Mouse (Mus musculus) lung, postnatal 36 days (tissue): ENCODE data around the gene Abcb1a.

Experiments used
- DNase-seq: peaks from one replicate; pipeline ENCODE4 v3.0.0; 2022; ENCODE audit warnings: mixed read lengths

The Abcb1a gene

DNA sequence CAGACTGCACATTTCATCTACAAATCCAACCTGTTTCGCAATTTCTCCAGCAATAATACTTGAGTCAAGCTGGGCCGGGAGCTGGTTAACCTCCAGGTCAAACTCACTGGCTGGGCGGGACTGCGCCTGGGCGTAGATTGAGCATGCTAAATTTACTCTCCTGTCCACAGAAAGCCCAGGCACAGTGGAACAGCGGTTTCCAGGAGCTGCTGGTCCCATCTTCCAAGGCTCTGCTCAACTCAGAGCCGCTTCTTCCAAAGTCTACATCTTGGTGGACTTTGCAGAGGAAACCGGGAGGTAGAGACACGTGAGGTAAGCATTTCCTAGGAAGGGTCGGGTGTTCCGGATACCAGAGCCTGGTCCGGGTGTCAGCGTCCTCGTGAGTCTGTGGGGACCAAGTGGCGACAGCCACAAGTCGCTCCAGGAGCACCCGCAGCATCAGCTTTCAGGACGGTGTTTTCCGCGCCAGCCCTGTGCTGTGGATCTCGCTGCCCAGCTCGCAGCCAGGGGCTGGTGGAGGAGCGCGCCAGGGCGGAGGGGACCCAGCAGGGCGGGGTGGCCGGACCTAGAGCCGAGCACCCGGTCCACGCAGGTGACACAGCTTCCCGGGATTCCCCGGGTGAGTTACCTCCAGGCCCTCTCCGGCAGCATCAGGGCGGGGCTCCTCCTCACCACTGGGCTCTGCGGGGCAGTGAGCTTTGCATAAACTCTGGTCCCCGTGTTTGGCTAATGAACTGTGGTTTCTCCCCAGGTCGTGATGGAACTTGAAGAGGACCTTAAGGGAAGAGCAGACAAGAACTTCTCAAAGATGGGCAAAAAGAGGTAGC is at the start of gene Abcb1a:
Gene Abcb1a, plus strand, starts transcription at position 167 of the 827 bp plus-strand sequence.
- peak; percentile 67 for DNase-seq

DNA sequence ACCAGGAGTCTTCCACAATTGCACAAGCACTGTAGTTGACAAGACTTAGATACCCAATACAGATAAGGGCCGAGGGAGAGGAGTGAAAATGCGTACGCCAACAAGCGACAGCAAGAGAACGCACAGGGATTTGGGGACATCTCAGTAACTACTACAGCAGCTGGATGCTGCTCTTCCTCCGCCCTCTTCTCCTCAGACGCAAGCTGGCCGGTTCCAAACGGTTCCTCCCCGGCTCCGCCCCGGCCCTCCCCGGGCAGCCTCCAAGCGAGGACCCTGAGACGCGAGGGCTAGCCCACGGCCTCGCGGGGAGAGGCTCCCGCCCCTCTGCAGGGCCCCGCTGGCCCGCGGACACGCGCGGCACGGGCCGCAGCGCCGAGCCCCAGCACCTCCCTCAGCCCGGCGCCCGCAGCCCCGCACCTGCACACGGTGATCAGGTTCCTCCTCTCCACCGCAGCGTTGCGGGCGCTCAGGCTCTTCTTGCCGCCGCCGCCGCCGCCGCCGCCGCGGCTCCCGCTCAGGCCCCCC is 37.7 kb upstream of the Abcb1a start:
- DNase-seq, result peak; percentile 27

DNA sequence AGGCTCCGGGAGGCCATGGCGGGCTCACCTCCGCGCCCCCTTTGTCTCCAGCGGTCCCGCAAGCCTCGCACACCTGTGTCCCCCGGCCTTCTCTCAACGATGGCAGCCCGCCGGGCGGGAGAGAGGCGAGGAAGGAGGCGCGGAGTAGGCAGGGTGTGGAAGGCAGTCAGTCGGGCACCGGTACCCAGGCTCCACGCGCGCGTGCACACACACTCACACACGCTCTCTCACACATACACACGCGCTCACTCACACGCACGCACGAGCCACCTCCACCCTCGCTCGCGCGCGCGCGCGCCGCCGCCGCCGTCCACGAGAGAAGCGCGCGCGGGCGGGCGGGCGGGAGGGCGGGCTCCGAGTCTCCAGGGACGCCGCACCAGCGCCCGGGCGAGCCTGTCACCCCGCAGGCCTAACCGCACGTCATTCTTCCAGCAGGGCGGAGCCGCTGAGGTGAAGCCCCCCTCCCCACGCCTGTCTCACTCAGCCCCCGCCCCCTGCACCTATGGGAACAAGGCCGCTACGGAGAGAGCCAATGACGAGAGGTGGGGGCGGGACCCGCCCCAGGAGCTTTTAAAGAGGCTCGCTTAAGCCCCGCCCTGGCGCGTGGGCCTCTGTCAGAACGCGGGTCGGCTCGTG is 37.2 kb upstream of the Abcb1a start, which contains the start of gene Rundc3b:
Gene Rundc3b, minus strand, starts transcription at position 357 of the 636 bp plus-strand sequence.
- DNase-seq, result peak; percentile 95

DNA sequence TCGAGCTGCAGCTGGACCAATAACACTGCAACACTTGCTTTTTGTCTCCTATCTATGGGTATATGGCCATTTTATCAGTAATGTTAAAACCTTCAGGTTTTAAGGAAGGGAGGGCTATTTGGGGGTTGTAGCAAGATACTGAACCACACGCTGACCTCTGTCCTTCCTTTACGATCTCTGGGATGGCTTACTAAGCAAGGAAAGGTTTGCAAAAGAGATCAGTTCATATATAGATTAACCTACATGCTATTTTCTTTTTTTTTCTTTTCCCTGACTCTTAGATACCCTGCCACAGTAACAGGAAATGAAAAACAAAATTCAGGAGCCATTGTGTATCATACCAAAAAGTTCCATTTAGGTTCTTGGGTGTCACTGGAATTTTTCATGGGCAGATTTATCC is 27.0 kb upstream of the Abcb1a start:
- DNase-seq, result no peak

DNA sequence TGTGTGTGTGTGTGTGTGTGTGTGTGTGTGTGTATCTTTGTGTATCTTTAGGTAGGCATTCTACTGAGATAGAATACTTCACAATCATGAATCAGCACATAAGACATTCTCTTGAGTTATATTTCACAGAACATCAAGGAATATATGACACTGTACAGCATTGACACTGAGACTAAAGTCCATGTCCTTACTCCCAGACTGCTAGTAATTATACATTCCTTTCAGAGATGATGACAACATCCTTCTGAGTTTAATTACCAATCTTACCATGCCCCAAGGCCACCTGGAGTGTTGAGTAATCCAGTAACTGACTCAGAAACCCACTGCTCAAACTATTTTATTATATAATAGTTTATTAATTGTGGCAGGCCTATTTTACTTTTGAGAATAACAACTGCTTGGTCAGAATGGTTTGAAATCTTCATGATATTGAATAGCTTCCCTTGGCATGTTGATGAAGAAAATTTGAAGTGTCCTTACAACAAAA is 25.3 kb upstream of the Abcb1a start:
- no peak for DNase-seq

DNA sequence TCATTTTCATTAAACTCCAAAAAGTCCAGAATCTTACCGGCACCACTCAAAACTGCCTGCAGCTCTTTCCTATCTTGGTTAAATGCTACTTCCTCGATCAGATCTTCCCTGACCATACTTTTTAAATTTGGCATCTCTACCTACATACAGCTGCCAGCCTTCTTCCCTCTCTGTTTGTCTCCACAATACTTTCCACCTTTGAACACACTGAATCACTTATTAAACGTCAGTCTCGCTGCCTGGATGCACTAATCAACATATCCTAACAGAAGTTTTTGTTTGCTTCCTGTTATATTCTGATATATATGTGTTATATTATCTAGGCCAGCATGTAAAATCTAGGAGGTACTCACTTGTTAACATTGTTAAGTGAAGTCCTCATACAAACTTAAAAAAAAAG is 11.6 kb upstream of the Abcb1a start:
- DNase-seq, result no peak

DNA sequence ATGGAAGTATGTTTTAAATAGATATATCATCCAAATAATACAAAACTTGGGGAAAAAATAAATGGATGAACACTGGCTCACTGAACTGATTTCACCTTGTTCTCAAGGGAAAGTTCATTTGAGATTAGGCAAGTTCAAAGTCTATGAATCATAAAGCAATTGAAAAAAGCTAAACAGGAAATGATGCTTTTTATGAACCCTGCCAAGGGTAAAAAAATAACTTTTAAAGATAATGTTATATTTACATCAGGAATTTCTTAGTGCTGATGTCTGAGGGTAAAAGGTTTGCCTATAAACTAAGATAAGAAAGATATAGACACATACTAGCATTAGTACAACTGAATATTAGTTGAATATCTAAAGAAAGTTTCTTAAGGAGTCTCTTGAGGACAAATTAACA is 11.1 kb upstream of the Abcb1a start:
- no peak for DNase-seq

DNA sequence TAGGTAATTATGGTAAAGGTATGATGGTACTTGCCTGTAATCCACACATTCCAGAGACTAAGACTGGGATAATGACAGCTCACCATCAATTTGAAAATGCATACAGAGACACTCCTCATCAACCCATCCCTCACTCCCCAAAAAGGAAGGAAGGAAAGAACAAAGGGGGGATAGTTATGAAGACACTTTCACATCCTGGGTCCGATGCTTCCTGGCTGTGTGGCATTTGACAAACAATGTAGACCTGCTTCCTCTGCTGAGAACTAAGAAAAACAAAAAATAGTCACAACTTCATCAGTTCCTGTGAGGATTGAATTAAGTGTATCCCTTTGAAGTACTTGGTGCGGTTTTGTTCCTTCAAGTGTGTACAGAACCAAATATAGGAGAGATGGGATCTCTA is 7.8 kb upstream of the Abcb1a start:
- no peak for DNase-seq

DNA sequence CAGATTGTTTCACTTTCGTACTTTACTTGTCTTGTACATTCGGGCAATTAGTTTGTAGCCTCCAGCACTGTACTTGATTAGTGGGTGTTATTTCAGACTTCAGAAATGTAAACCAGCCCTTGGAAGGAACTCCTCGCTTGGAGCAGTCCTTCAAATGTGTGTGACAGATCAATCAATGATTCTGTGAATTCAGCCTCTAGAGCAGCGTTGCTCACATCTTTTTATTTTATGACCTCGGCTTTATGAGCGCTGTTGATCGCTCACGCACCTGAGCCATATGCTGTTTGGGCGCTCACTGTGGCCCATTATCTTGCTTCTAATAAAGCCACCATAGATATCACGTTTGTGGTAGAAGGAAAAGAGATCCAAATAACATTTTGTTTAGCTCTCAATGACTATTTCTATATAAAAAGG is 868 bp downstream of the Abcb1a start:
- no peak for DNase-seq

DNA sequence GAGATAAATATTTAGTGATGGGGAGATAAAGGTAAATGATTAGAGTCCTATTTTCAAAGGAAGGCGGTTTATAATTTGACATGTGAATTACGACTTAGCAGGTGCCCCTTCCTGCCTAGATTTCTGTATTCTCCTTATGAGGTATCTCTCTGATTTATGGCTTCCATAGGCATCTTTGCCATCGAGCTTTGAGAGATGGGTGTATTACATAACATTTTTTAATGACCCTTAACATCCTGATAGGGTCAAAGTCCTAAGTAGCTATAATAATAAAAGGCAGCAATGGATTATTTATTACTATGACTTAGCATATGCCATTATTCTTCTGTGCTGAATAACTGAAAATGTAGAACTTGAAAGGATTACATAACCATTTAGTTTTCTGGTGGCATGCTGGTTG is 4.8 kb downstream of the Abcb1a start:
- no peak for DNase-seq

DNA sequence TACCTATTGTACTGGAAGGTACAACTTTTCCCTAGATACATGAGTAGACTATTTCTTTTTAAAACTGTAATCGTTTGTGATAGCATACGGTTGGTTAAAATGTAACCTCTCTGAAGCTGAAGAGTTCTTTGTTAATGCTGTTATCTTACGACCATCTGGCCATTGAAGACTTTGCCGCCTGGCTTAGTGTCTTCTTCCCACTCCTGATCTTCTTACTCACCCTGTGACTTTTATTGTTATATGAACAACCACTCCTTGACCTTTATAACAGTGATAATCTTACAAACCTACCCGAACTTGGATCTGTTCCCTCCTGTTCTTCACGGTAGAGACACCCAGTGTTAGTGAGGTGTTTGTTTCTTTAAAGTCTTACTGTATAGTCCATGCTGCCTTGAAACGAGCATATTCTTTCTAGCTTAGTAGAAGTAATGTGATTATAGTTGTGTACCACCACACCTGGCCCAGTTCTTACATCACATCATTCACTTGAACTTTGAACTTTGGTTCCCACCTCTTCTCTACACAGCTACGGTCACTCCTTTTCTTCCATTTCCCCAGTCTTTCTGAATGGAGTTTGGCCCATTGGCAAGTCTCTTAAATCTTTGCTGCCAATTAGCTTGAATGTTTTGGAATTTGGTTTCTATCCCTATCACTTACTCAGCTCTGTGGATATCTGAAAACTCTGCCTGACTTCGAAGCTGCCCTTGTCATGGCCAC is 8.0 kb downstream of the Abcb1a start:
- no peak for DNase-seq

DNA sequence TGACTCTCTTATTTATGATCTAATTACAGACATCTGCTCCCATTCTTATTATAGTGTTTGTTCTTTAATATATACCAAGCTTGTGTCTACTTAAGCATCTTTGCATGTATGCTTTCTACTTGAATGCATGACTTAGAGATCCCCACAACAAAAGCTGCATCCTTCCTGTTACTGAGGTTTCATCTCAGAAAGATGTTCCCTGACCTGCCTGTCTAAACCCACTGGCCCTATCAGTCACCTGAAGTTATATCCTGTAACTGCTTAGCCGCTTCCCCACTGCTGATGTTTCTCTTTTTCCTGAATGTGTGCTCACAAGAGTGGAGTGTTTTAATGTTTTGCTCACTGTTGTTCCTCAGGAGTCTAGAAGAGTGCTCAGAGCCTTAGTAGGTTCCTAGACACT is 9.7 kb downstream of the Abcb1a start:
- DNase-seq, result no peak

DNA sequence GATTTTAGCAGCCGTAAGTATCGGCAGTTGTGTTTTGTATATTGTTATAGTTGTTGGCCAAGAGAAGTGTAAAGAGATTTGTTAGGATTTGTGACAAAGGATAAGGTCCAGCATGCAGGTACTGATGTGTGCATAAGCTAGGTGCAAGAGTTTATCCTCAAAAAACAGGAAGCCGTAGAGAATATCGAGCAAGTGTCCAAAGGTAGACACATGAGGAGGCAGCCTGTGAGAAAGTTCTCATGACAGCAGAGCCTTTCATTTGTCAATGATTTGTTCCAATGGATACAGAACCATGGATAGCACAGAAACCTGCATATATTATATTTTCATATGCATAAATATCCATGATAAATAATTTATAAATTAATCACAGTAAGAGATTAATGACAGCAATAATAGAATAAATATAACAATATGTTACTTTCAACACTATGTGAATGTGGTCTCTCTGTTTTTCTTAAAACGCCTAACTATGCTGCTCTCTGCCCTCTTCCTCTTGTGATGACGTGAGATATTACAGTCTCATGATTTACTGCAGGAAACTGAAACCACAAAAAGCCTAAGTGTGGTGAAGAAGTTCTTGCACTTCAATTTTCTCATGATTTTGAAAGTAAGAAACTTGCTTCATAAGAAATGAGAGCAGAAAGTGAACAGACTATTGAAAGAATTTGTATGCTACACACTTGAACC is 15.5 kb downstream of the Abcb1a start:
- peak; percentile 23 for DNase-seq

DNA sequence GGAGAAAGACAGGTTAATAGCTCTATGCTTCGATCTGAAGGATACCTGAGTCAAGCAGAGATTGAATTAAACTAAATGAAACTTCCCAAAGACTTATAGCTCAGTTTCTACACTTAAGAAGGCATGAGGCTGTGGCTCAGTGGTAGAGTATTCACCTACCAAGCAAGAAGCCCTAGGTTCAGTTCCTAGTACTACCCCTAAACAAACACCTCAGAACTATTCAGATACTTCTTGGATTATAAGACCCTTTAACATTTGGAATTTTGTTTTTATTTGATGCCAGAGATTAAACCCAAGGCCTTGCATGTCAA is 16.0 kb downstream of the Abcb1a start:
- DNase-seq, result no peak

DNA sequence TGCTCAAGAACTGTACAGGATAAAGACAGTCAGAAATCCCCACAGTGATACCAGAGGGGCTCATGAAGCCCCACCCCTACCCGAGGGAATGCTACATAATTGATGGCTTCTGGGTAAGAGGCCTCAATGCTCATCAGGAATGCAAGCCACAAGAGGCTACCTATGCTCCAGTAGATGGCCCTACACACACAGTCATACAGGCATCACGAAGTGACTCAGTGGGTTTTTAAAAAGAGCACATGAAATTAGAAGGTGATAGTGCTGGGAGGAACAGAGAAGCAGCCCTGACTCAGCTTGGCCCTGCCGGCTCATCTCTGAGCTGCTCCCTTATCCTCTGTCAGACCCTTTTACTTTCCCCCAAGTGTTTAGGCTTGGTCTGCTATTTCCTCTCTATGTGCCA is 21.3 kb downstream of the Abcb1a start:
- DNase-seq, result no peak

DNA sequence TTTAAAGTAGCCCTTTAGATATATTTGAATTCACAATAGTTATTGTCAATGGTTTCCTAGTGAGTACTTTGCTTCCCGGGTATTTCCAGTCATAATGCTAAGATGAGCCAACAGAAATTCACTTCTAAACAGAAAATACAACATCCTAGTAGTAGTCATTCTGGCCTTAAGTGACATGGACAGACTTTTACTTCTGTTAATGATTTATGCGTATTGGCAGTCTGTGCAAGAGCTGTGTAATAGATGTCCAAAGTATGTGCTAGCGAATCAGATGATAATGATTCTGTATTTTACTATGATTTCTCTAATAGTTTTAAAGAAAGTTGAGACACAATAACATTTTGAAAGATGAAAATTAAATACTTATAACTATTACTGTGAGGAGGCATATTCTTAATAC is 23.8 kb downstream of the Abcb1a start:
- DNase-seq, result no peak

DNA sequence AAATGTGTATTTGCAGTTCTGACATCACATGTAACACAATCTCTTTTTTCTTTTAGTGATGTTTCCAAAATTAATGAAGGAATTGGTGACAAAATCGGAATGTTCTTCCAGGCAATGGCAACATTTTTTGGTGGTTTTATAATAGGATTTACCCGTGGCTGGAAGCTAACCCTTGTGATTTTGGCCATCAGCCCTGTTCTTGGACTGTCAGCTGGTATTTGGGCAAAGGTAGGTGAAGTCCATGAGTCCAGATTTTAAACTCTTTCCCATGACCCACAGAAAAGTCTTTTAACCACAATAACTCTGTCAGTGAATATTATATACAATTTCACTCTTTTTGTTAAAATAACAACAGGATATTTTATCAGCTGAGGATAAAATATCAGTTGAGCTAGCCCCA is 26.2 kb downstream of the Abcb1a start:
- DNase-seq, result no peak

DNA sequence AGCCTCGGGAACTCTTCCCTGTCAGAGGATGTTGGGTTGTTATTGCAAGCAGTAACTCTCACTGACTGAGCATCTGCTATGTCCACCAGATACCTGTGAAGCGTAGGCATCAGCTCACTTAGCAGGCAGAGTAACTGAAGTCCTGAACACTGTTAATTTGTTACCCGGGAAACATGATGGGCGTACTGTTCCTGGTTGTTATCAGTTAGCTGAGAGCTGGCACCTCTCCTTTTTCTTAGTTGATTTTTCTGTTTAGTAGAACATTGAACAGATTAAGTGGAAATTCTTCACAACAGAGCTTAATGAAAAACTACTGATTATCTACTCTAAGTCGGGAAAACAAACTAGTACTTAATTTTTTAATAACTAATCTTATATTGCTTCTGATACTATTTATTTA is 27.7 kb downstream of the Abcb1a start:
- no peak for DNase-seq

DNA sequence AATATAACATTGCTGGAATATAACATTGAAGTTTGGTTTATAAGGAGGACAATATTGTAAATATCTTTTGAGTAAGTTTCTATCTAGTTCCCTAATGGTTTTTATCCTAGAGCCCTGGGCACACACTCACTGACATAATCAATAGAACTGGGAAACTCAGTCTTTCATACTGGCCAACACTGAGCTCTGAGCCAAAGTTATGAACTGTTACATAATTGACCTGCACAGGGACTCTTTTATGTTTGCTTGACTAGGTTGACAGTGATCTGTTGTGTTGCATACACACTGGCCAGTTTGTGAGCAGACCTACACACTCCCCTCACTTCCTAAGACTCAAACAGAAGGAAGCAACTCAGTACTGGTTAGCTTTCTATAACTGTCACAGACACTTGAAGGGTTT is 56.2 kb downstream of the Abcb1a start:
- DNase-seq, result no peak

DNA sequence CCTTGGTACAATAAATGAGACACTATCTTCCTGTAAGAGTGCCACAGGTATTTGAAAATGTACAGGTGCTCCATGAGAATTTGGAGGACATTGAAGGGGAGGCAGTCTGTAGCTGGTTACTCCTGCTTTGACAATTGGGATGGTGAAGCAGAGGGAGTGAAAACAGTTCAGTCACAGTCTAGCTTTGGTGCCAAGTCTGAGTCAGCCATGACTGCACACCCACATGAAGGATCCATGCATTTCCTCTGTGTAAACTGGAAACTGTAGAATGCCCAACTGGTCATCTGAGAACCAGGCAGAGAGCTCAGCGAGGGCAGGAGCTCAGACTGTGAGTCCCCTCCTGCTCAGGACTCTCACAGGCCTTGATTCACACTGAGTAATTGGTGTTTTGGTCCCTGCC is 59.7 kb downstream of the Abcb1a start:
- DNase-seq, result no peak

DNA sequence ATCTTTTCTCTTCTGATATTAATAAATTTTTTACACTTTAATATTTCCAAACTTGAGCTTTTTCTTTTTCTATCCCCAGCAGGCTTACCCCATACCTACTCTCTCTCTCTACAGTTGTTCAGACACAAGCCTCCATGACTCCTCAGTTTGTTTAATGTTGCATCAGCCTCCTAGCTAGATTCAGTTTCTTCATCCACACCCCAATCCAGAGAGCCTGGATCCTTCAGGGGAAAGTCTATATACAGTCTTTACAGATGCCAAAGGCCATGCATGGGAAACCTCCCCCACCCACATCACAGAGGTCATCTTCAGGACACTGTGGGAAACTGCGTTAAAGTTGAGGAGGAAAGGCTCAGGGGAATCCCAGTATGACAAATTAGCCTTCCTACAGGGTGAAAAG is 62.3 kb downstream of the Abcb1a start:
- DNase-seq, result no peak

DNA sequence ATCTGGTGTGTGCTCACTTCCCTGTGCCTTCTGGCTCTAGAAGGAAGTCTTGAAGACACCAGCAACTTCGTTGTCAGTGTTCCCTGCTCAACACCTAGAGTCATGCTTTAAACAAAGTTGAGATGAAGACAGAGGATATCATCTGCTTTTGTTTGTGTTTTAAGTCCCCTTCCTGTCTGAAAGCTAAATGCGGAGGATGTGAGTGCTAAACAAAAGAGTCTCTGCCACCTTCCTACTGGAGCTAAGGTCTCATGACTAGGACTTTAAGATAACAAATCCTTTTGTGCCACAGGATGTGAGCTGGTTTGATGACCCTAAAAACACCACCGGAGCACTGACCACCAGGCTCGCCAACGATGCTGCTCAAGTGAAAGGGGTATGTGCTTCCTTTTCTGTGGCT is 63.0 kb downstream of the Abcb1a start:
- peak; percentile 37 for DNase-seq

DNA sequence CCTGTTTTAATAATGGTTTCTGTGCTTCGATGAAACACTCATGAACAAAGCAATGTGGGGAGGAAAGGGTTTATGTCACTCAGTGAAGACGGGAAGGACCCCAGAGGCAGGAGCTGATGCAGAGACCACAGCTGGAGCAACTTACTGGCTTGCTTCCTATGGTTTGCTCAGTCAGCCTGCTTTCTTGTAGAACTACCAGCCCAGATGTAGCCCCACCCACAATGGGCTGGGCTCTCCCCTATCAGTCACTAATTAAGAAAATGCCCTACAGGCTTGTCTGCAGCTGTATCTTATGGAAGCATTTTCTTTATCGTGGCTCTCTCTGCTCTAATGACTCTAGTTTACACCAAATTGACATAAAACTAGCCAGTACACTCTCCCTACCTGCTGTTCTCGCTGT is 67.9 kb downstream of the Abcb1a start:
- no peak for DNase-seq
